Mouse (Mus musculus): ENCODE measurements at regions not wholly inside any gene's neighbourhood (a gene's known extent, or its start where the extent isn't known, plus 50 kb on each side); places are given as distances from the start of the nearest gene placed in this dataset.

GRCm38 (mm10) chr13:35171562-35172254 lies 144.8 kb upstream of the Eci2 start:
- no peak overlapping the region for H3K27ac ChIP-seq
- no peaks in the 10 kb centered on the region for H3K9me3 ChIP-seq
- no peaks in the 10 kb centered on the region for H3K27me3 ChIP-seq (replicated peaks)
- H3K36me3 ChIP-seq = no peaks in the 10 kb centered on the region
- H3K4me2 ChIP-seq = no peak overlapping the region
- no peaks in the 10 kb centered on the region for H3K4me1 ChIP-seq
- H3K9ac ChIP-seq = no peak overlapping the region
- 80% methylated on average over 11 of the region's 11 CpGs for WGBS
- no peak for ATAC-seq (ENCODE audit: insufficient read depth, low FRiP score, low read depth)
- H3K4me3 ChIP-seq (replicated peaks) = no peak overlapping the region

GRCm38 (mm10) chr13:35173522-35173921 lies 146.6 kb upstream of the Eci2 start:
- Histone ChIP-seq H3K27ac (no peak overlapping the region), H3K27me3 (replicated peaks) (no peaks in the 10 kb centered on the region), H3K4me2 (no peak overlapping the region), H3K4me3 (replicated peaks) (no peak overlapping the region), H3K4me1 (no peaks in the 10 kb centered on the region), H3K9me3 (no peaks in the 10 kb centered on the region), H3K36me3 (no peaks in the 10 kb centered on the region), H3K9ac (no peak overlapping the region)
- no peak for ATAC-seq (ENCODE audit: insufficient read depth, low FRiP score, low read depth)
- WGBS = 41% methylated on average over 2 of the region's 2 CpGs

- Histone ChIP-seq H3K9ac (no peak overlapping the region), H3K27me3 (replicated peaks) (no peaks in the 10 kb centered on the region), H3K27ac (no peak overlapping the region), H3K9me3 (no peaks in the 10 kb centered on the region), H3K36me3 (no peaks in the 10 kb centered on the region), H3K4me3 (replicated peaks) (no peak overlapping the region), H3K4me1 (no peaks in the 10 kb centered on the region), H3K4me2 (no peak overlapping the region)
- ATAC-seq (ENCODE audit: insufficient read depth, low FRiP score, low read depth) = no peak
- WGBS = 61% methylated on average over 1 of the region's 1 CpGs
Measured at GRCm38 (mm10) chr13:35175587-35175986, 148.7 kb upstream of the Eci2 start.

GRCm38 (mm10) chr13:35177305-35177704 lies 150.4 kb upstream of the Eci2 start:
- no peak overlapping the region for H3K9ac ChIP-seq
- no peaks in the 10 kb centered on the region for H3K36me3 ChIP-seq
- WGBS = 39% methylated on average over 2 of the region's 2 CpGs
- no peak overlapping the region for H3K4me2 ChIP-seq
- no peaks in the 10 kb centered on the region for H3K27me3 ChIP-seq (replicated peaks)
- H3K4me3 ChIP-seq (replicated peaks) = no peak overlapping the region
- no peaks in the 10 kb centered on the region for H3K4me1 ChIP-seq
- H3K9me3 ChIP-seq = no peaks in the 10 kb centered on the region
- no peak overlapping the region for H3K27ac ChIP-seq
- ATAC-seq (ENCODE audit: insufficient read depth, low FRiP score, low read depth) = no peak

- Histone ChIP-seq H3K4me3 (replicated peaks) (no peak overlapping the region), H3K9ac (no peak overlapping the region), H3K27me3 (replicated peaks) (no peaks in the 10 kb centered on the region), H3K9me3 (no peaks in the 10 kb centered on the region), H3K27ac (peak overlapping the region; percentile 38; the same call in 1 of the 2 replicates), H3K4me2 (peak overlapping the region; percentile 28), H3K4me1 (peaks cover 7% of the 10 kb centered on the region; the same call in 1 of the 2 replicates), H3K36me3 (no peaks in the 10 kb centered on the region)
- WGBS = 22% methylated on average over 16 of the region's 16 CpGs
- ATAC-seq (ENCODE audit: insufficient read depth, low FRiP score, low read depth) = peak; percentile 73; the same call in 1 of the 2 replicates
Measured at GRCm38 (mm10) chr13:35189028-35189711, 162.3 kb upstream of the Eci2 start.

GRCm38 (mm10) chr13:35202069-35202468 lies 175.2 kb upstream of the Eci2 start:
- Histone ChIP-seq H3K9me3 (no peaks in the 10 kb centered on the region), H3K27ac (no peak overlapping the region), H3K36me3 (no peaks in the 10 kb centered on the region), H3K4me3 (replicated peaks) (no peak overlapping the region), H3K4me2 (no peak overlapping the region), H3K27me3 (replicated peaks) (no peaks in the 10 kb centered on the region), H3K4me1 (no peaks in the 10 kb centered on the region), H3K9ac (no peak overlapping the region)
- no peak for ATAC-seq (ENCODE audit: insufficient read depth, low FRiP score, low read depth)
- WGBS = 93% methylated on average over 1 of the region's 1 CpGs

GRCm38 (mm10) chr13:35208319-35208718 lies 181.4 kb upstream of the Eci2 start:
- Histone ChIP-seq H3K9me3 (no peaks in the 10 kb centered on the region), H3K27me3 (replicated peaks) (no peaks in the 10 kb centered on the region), H3K9ac (no peak overlapping the region), H3K4me3 (replicated peaks) (no peak overlapping the region), H3K36me3 (no peaks in the 10 kb centered on the region), H3K4me1 (no peaks in the 10 kb centered on the region), H3K27ac (no peak overlapping the region), H3K4me2 (no peak overlapping the region)
- 77% methylated on average over 3 of the region's 3 CpGs for WGBS
- ATAC-seq (ENCODE audit: insufficient read depth, low FRiP score, low read depth) = no peak

GRCm38 (mm10) chr13:35209551-35209950 lies 182.7 kb upstream of the Eci2 start:
- Histone ChIP-seq H3K9ac (no peak overlapping the region), H3K9me3 (no peaks in the 10 kb centered on the region), H3K4me2 (no peak overlapping the region), H3K4me1 (no peaks in the 10 kb centered on the region), H3K36me3 (no peaks in the 10 kb centered on the region), H3K27me3 (replicated peaks) (no peaks in the 10 kb centered on the region), H3K4me3 (replicated peaks) (no peak overlapping the region), H3K27ac (no peak overlapping the region)
- ATAC-seq (ENCODE audit: insufficient read depth, low FRiP score, low read depth) = no peak
- WGBS = 63% methylated on average over 4 of the region's 4 CpGs

GRCm38 (mm10) chr13:35211834-35212233 lies 184.9 kb upstream of the Eci2 start:
- no peak overlapping the region for H3K4me2 ChIP-seq
- no peak overlapping the region for H3K27ac ChIP-seq
- no peaks in the 10 kb centered on the region for H3K27me3 ChIP-seq (replicated peaks)
- H3K4me3 ChIP-seq (replicated peaks) = no peak overlapping the region
- ATAC-seq (ENCODE audit: insufficient read depth, low FRiP score, low read depth) = no peak
- H3K4me1 ChIP-seq = no peaks in the 10 kb centered on the region
- no peak overlapping the region for H3K9ac ChIP-seq
- no peaks in the 10 kb centered on the region for H3K36me3 ChIP-seq
- 91% methylated on average over 9 of the region's 9 CpGs for WGBS
- no peaks in the 10 kb centered on the region for H3K9me3 ChIP-seq

- H3K4me3 ChIP-seq (replicated peaks) = no peak overlapping the region
- no peaks in the 10 kb centered on the region for H3K4me1 ChIP-seq
- H3K9me3 ChIP-seq = no peaks in the 10 kb centered on the region
- ATAC-seq (ENCODE audit: insufficient read depth, low FRiP score, low read depth) = no peak; the same call in 1 of the 2 replicates
- no peak overlapping the region for H3K27ac ChIP-seq
- H3K9ac ChIP-seq = no peak overlapping the region
- 72% methylated on average over 4 of the region's 4 CpGs for WGBS
- H3K4me2 ChIP-seq = no peak overlapping the region
- no peaks in the 10 kb centered on the region for H3K36me3 ChIP-seq
- H3K27me3 ChIP-seq (replicated peaks) = no peaks in the 10 kb centered on the region
Measured at GRCm38 (mm10) chr13:35212276-35212675, 185.4 kb upstream of the Eci2 start.

- Histone ChIP-seq H3K4me3 (replicated peaks) (no peak overlapping the region), H3K4me2 (no peak overlapping the region), H3K36me3 (no peaks in the 10 kb centered on the region), H3K27me3 (replicated peaks) (no peaks in the 10 kb centered on the region), H3K9ac (no peak overlapping the region), H3K9me3 (no peaks in the 10 kb centered on the region), H3K4me1 (no peaks in the 10 kb centered on the region), H3K27ac (no peak overlapping the region)
- 59% methylated on average over 4 of the region's 4 CpGs for WGBS
- ATAC-seq (ENCODE audit: insufficient read depth, low FRiP score, low read depth) = no peak
Measured at GRCm38 (mm10) chr13:35214219-35214618, 187.3 kb upstream of the Eci2 start.

- no peaks in the 10 kb centered on the region for H3K4me1 ChIP-seq
- 64% methylated on average over 7 of the region's 7 CpGs for WGBS
- H3K4me2 ChIP-seq = no peak overlapping the region
- no peak overlapping the region for H3K4me3 ChIP-seq (replicated peaks)
- no peak for ATAC-seq (ENCODE audit: insufficient read depth, low FRiP score, low read depth)
- H3K27ac ChIP-seq = no peak overlapping the region
- H3K9me3 ChIP-seq = no peaks in the 10 kb centered on the region
- H3K9ac ChIP-seq = no peak overlapping the region
- H3K36me3 ChIP-seq = no peaks in the 10 kb centered on the region
- H3K27me3 ChIP-seq (replicated peaks) = no peaks in the 10 kb centered on the region
Measured at GRCm38 (mm10) chr13:35226142-35226829, 199.4 kb upstream of the Eci2 start.

Measured in stomach, embryonic 15.5 days (tissue).